Mouse (Mus musculus) embryonic fibroblast, embryonic 13.5 days (primary cell): ENCODE results near the gene Iqcf6.

ENCODE experiments used
- CTCF ChIP-seq: IDR thresholded peaks from 2 replicates; pipeline ENCODE4 v1.5.1; 2011; ENCODE audit warnings: mild to moderate bottlenecking, control low read depth, low read length, moderate library complexity, borderline replicate concordance; ENCODE audit not compliant: insufficient read depth
- POLR2A ChIP-seq: IDR thresholded peaks from 2 replicates; pipeline ENCODE4 v1.6.1; 2011; ENCODE audit warnings: low read depth, mild to moderate bottlenecking, control low read depth, low read length, moderate library complexity

GRCm38 (mm10) chr9:106652720-106653119 is 26.3 kb downstream of the Iqcf6 start:
- 0 out of 2 replicates have a peak, but pooled peaks have one; percentile 27 for TF ChIP-seq CTCF
- TF ChIP-seq POLR2A = no peak
